Mouse (Mus musculus) stomach, adult 2 months (tissue): ENCODE results near the gene Zfp511. TPM values are rescaled to one million over a fixed set of nuclear protein-coding genes. Genes with fewer than 3 reads are reported as not detected.

Experiments
- polyA plus RNA-seq: library from polyadenylated mRNA; depleted of rRNA; stranded (reverse); fragments of >200 nt; gene quantifications from 2 replicates; pipeline ENCODE4 v1.2.3, GENCODE M21; 2012; rRNA removed

The Zfp511 gene
- polyA plus RNA-seq, result 26.5 and 83.0 TPM in 2 replicates

DNA sequence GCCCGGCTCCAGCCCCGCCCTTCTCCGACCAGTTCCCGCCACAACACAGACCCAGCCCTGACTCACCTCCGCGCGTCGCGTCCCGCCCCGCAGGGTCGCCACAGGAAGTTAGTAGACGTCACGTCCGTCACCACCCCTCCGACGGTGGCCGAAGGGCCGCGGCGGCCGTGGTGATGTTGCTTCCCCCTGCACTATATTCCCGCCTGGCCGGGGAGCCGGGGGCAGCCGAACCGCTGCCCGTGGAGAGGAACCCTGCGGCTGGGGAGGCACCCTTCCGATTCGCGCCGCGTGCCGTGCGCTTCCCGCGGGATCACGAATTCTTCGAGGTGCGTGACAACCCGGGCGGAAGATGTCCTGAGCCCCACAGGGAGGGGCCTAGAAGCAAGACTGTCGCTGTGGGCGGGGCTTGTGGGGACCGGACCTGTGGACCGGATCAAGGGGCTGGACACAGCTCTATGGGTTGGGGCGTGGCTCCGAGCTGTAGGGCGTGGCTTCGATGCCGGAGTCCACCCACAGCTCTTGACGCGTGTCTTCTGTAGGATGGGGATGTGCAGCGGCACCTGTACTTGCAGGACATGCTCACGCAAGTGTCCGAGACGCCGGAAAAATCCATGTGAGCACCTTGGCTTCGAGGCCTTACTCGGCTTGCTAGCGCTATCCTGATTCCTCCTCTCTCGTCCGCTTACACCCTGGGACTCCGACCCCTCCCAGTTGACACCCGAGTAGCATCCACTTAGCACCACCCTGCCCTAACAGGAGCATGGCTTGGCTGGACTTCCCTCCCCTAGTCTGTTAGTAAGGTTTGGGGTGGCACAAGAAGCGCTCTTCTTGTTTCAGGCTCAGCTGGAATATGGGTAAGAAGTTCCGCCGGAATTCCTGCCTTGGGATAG is at the start of gene Zfp511, which contains the start of gene Tubgcp2:
Zfp511 (plus strand) TSS at position 111 of the 890 bp plus-strand sequence.
Tubgcp2 (minus strand) TSS at position 389 of the 890 bp plus-strand sequence.

DNA sequence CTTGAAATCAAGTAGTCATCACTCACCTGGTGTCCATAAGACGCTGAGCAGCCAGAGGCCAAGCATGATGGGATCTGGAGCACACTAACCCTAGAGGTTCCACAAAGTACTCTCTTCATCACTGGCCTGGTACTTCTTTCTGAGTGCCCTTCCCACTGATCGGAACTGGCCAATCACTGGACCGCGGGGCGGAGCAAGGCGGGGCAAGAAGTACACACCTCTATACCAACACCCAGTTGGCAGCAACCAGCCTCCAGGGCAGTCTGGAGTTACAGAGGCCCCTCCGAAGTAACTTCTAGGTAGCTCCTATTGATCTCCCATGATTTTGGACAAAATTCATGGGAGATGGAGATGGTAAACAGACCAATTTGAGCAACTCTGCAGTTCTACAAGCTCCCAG is 43.8 kb upstream of the Zfp511 start, which contains the start of gene Adam8:
Adam8 (minus strand) TSS at position 157 of the 400 bp plus-strand sequence.

DNA sequence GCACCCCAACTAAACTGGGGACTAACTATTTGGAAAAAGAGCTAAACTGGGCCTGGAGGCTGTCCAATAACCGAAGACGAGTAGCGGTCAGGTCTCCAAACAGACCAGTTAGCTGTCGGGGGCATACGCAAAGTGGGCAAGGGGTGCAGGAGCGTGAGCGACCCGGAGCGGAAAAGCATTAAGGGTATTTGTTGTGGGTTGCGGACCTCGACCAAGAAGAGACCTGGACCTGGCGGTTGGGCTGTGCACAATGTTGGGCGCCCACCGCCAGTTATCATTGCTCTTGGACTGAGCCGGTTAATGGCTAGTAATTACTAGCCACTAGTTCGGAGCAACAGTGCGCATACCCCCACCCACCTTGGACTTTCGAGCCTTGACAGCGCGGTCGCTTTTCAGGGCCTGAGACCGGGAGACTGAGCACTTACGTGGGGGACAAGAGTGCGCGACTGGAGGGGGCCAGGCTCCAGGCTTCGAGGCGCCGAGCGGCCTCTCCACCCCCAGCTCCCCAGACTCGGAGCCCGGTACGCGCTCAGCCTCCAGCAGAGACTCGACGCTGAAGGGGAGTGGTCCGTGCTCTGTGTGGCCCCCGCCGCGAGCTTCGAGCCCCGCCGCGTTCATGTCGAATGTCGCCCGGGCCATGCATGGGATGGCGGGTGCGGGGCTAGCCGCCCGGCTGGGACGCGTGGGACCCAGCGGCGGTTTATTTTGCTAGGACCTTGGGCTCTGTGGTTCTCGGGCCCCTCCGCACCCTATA is 12.3 kb downstream of the Zfp511 start, which contains the start of gene Msx3:
Msx3 (minus strand) TSS at position 729 of the 754 bp plus-strand sequence.

DNA sequence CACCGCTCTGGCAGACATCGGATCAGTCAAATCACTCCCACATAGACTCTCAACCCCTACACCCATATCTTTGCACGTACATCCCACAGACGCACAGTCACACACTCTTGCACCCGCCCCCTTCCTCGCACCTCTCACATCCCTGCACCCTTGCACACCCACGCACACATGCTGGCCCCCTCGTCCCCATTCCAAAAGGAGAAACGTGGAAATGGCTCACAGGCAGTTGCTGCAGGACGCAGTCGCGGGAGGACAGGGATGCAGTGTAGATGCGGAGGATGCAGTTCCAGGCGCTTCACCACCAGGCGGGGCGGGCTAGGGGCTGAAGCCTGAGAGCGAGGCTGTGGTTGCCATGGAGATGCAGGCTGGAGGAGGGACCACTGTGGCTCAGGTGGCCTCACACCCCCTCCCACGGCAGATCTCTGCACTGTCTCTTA is 46.1 kb downstream of the Zfp511 start, which contains the start of gene Caly:
Caly (minus strand) TSS at position 307 of the 437 bp plus-strand sequence.

Other genes with a start within 250 kb of the Zfp511 start
- 0.53 and 0.76 TPM in 2 replicates for gene Adgra1, start 202.2 kb upstream of the Zfp511 start, polyA plus RNA-seq
- gene Kndc1, start 141.7 kb upstream of the Zfp511 start, polyA plus RNA-seq, result 0.08 and 0.10 TPM in 2 replicates
- gene Utf1, start 92.6 kb upstream of the Zfp511 start, polyA plus RNA-seq, result 0.13 TPM in 1 of 2 replicates, not detected in the other
- gene 6430531B16Rik, start 57.6 kb upstream of the Zfp511 start, polyA plus RNA-seq, result 0.19 TPM in 1 of 2 replicates, not detected in the other
- 3.8 and 6.5 TPM in 2 replicates for gene Adam8, start 43.8 kb upstream of the Zfp511 start, polyA plus RNA-seq
- gene Tubgcp2, start 278 bp downstream of the Zfp511 start, polyA plus RNA-seq, result 4.4 and 5.4 TPM in 2 replicates
- gene Msx3, start 12.7 kb downstream of the Zfp511 start, polyA plus RNA-seq, result 0.02 and 0.23 TPM in 2 replicates
- 1.3 and 1.5 TPM in 2 replicates for gene Caly, start 46.2 kb downstream of the Zfp511 start, polyA plus RNA-seq
- 2.4 and 4.5 TPM in 2 replicates for gene Prap1, start 57.0 kb downstream of the Zfp511 start, polyA plus RNA-seq
- 27.3 and 41.5 TPM in 2 replicates for gene Fuom, start 66.0 kb downstream of the Zfp511 start, polyA plus RNA-seq
- gene Paox, start 79.4 kb downstream of the Zfp511 start, polyA plus RNA-seq, result 9.9 and 10.1 TPM in 2 replicates
- 30.1 and 31.6 TPM in 2 replicates for gene Echs1, start 80.1 kb downstream of the Zfp511 start, polyA plus RNA-seq
- gene Mtg1, start 101.2 kb downstream of the Zfp511 start, polyA plus RNA-seq, result 7.8 and 13.6 TPM in 2 replicates
- gene Sprn, start 118.5 kb downstream of the Zfp511 start, polyA plus RNA-seq, result 0.20 and 1.9 TPM in 2 replicates
- not detected in 2 replicates for gene Olfr522, start 128.4 kb downstream of the Zfp511 start, polyA plus RNA-seq
- gene Olfr523, start 136.8 kb downstream of the Zfp511 start, polyA plus RNA-seq, result not detected in 2 replicates
- gene Olfr524, start 169.6 kb downstream of the Zfp511 start, polyA plus RNA-seq, result not detected in 2 replicates
- 0.13 and 0.28 TPM in 2 replicates for gene Cd163l1, start 181.9 kb downstream of the Zfp511 start, polyA plus RNA-seq
- gene 5830411N06Rik, start 210.9 kb downstream of the Zfp511 start, polyA plus RNA-seq, result not detected in 2 replicates